Mouse (Mus musculus) gastrocnemius, adult 2 months (tissue): ENCODE results near the gene Prdx3. TPM values are rescaled to one million over a fixed set of nuclear protein-coding genes. Genes with fewer than 3 reads are reported as not detected.
"Not testable (repeated sequence)": the region's sequence is repeated elsewhere in the genome, so short reads cannot be mapped to it uniquely, and the experiment has no call there.

ENCODE experiments used
- DNase-seq: peaks from one replicate; pipeline ENCODE4 v3.0.0; 2022
- H3K27ac ChIP-seq: fragments of 200-600 bp; 2 replicates; pipeline ENCODE4 v1.8.1; 2022; ENCODE audit warnings: mild to moderate bottlenecking
- H3K4me3 ChIP-seq: fragments of 200-600 bp; 2 replicates; pipeline ENCODE4 v1.8.1; 2022; ENCODE audit warnings: mild to moderate bottlenecking, moderate library complexity
- CTCF ChIP-seq: fragments of 200-600 bp; IDR thresholded peaks from 2 replicates; pipeline ENCODE4 v1.8.1; 2022; ENCODE audit warnings: antibody characterized with exemption, mild to moderate bottlenecking, moderate library complexity
- intact Hi-C: fragments of 180-260 bp; cut with DNase I; formaldehyde crosslinking; loops from one replicate; pipeline ENCODE4 v1.15.1; 2025
- total RNA-seq, 2 experiments: library from RNA; stranded (reverse); gene quantifications; 2 replicates each; pipeline ENCODE4 v1.2.3; 2021

Prdx3 gene
- total RNA-seq, 2 experiments from 2014 or later: 207 to 240 TPM

GRCm38 (mm10) chr19:60890391-60891122 lies 16.2 kb upstream of the Prdx3 start:
- Histone ChIP-seq H3K27ac (peak overlapping the region; percentile 96), H3K4me3 (peak overlapping the region; percentile 99)
- DNase-seq: no peak
- intact Hi-C loops: loop anchor here (5.0 kb wide), 2 partner anchors 53 to 172 kb away; no protein-coding TSS in a partner anchor
- TF ChIP-seq CTCF: no peak

GRCm38 (mm10) chr19:60889714-60890315 lies 15.5 kb upstream of the Prdx3 start, which contains the start of gene Grk5:
Gene Grk5, plus strand, starts transcription at chr19:60889749.
- Histone ChIP-seq H3K4me3 (peak within 1 kb of the TSS; percentile 99), H3K27ac (peak within 1 kb of the TSS; percentile 96)
- DNase-seq: peak; percentile 97
- TF ChIP-seq CTCF: no peak
- intact Hi-C loops: loop anchor here (1.0 to 5.0 kb wide), 5 partner anchors 16 to 194 kb away; partner anchors contain the start of gene Prdx3

- Histone ChIP-seq H3K4me3 (peak overlapping the region; percentile 99), H3K27ac (peak overlapping the region; percentile 96)
- DNase-seq: peak; percentile 77
- intact Hi-C loops: loop anchor here (1.0 to 5.0 kb wide), 3 partner anchors 15 to 195 kb away; partner anchors contain the start of gene Prdx3
- TF ChIP-seq CTCF: peak; percentile 98
These were observed 14.9 kb upstream of the Prdx3 start for GRCm38 (mm10) chr19:60889101-60889713.

- peak overlapping the region; percentile 96 for H3K27ac ChIP-seq
- no peak for DNase-seq
- no peak overlapping the region for H3K4me3 ChIP-seq
- intact Hi-C loops: loop anchor here (5.0 kb wide), 1 partner anchor 60 kb away; no protein-coding TSS in a partner anchor
- no peak for TF ChIP-seq CTCF
These were observed 13.3 kb upstream of the Prdx3 start for GRCm38 (mm10) chr19:60887637-60888036.

- peak; percentile 67 for TF ChIP-seq CTCF
- Histone ChIP-seq H3K4me3 (no peak overlapping the region), H3K27ac (no peak overlapping the region)
- intact Hi-C loops: no loop called here
- no peak for DNase-seq
These were observed 8.8 kb upstream of the Prdx3 start for GRCm38 (mm10) chr19:60883129-60883528.

GRCm38 (mm10) chr19:60873501-60873900 lies 855 bp downstream of the Prdx3 start:
- peak overlapping the region; percentile 94 for H3K4me3 ChIP-seq
- intact Hi-C loops: no loop called here
- peak overlapping the region; percentile 98 for H3K27ac ChIP-seq
- TF ChIP-seq CTCF: no peak
- peak; percentile 29 for DNase-seq

GRCm38 (mm10) chr19:60872272-60872671 lies 2.1 kb downstream of the Prdx3 start:
- TF ChIP-seq CTCF: no peak
- DNase-seq: no peak
- Histone ChIP-seq H3K27ac (no peak overlapping the region), H3K4me3 (no peak overlapping the region)
- intact Hi-C loops: no loop called here

- Histone ChIP-seq H3K4me3 (no peak overlapping the region), H3K27ac (no peak overlapping the region)
- no peak for DNase-seq
- no peak for TF ChIP-seq CTCF
- intact Hi-C loops: no loop called here
These were observed 3.0 kb downstream of the Prdx3 start for GRCm38 (mm10) chr19:60871366-60871765.

GRCm38 (mm10) chr19:60870489-60870888 lies 3.9 kb downstream of the Prdx3 start:
- TF ChIP-seq CTCF: peak; percentile 44
- Histone ChIP-seq H3K4me3 (no peak overlapping the region), H3K27ac (no peak overlapping the region)
- intact Hi-C loops: no loop called here
- DNase-seq: no peak

- DNase-seq, H3K4me3 ChIP-seq, H3K27ac ChIP-seq: not testable (repeated sequence)
- intact Hi-C loops: loop anchor here (10.0 kb wide), 1 partner anchor 101 kb away; no protein-coding TSS in a partner anchor
These were observed 8.2 kb downstream of the Prdx3 start for GRCm38 (mm10) chr19:60866169-60866568.

- DNase-seq: peak; percentile 94
- intact Hi-C loops: loop anchor here (10.0 kb wide), 1 partner anchor 96 kb away; no protein-coding TSS in a partner anchor
- TF ChIP-seq CTCF: no peak
- Histone ChIP-seq H3K27ac (peak within 1 kb of the TSS; percentile 93), H3K4me3 (peak within 1 kb of the TSS; percentile 74)
These were observed 13.3 kb downstream of the Prdx3 start, which contains the start of gene Sfxn4 for GRCm38 (mm10) chr19:60860868-60861700. Gene Sfxn4, minus strand, starts transcription at chr19:60861479.

GRCm38 (mm10) chr19:60845731-60846130 lies 28.6 kb downstream of the Prdx3 start:
- DNase-seq: no peak
- Histone ChIP-seq H3K27ac (no peak overlapping the region), H3K4me3 (no peak overlapping the region)
- intact Hi-C loops: no loop called here
- TF ChIP-seq CTCF: no peak
